Mouse (Mus musculus) ES-E14 (cell line): Measurements from ENCODE around the gene Aldh1a1.

Experiments
- CHD2 ChIP-seq: IDR thresholded peaks from 2 replicates; pipeline ENCODE4 v1.6.1; 2014; ENCODE audit warnings: mild to moderate bottlenecking, low read depth, low read length, inconsistent platforms
- HCFC1 ChIP-seq: IDR thresholded peaks from 2 replicates; pipeline ENCODE4 v1.6.1; 2012; ENCODE audit warnings: low read length, inconsistent platforms, borderline replicate concordance; ENCODE audit not compliant: insufficient read depth
- MAFK ChIP-seq: IDR thresholded peaks from 2 replicates; pipeline ENCODE4 v1.6.1; 2014; ENCODE audit warnings: mild to moderate bottlenecking, low read depth, low read length, inconsistent platforms; ENCODE audit not compliant: insufficient read depth
- ZC3H11A ChIP-seq: IDR thresholded peaks from 2 replicates; pipeline ENCODE4 v1.6.1; 2012; ENCODE audit warnings: low read depth, mild to moderate bottlenecking, inconsistent platforms, low read length, borderline replicate concordance
- ZNF384 ChIP-seq: IDR thresholded peaks from 2 replicates; pipeline ENCODE4 v1.6.1; 2012; ENCODE audit warnings: low read depth, low read length, inconsistent platforms

DNA sequence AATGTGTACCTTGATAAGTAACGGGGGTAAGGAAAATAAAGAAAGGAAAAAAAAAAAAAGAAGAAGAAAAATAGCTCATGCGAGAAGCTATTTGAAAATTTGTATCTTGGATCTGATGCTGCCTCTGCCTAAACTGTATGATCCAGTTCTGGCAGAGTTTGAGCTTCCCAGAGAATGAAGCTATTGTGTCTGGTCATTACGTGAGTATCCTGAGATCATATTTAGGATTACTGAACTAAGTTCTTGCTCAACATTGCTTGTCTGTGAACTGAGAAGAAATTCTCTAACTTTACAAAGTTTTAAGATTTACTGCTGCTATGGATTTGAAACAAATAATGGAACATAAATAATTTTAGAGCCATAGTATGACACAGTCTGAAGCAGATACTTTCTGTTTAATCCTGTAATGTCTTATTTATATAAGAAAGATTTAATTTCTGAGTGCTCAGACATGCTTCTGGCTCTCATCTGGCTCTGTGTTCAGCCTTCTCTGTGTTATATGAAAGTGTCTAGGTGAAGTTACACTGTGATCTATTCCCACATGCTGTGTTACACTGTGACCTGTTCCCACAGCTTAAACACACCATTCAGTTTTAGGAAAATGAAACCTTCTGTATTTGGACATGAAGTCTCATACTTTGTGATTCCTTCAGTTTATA lies 185.3 kb downstream of the Aldh1a1 start:
- TF ChIP-seq MAFK (no peak), CHD2 (no peak), ZC3H11A (no peak), ZNF384 (no peak), HCFC1 (no peak)
